Comparison of ENCODE assay signal across 18 mouse cellular contexts in the genomic region with DNA sequence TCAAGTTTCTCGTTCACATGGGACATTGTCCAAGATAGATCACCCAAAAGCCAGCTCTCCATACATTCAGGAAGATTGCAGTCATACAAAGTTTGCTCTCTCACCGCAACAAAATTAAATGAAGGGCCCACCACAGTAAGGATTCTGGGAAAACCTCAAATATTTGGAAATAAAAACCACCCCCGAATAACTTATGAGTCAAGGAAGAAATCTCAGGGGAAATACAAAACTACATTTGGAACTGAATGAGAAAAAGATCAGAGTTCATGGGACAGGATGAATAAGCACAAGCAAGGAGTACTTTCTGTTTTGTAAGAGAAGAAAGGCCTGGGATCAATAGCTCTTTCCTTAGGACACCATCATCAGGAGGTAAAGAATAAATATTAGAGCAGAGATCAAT.
"Had no signal": no experiment of that assay in that cellular context is flagged by ENCODE, and none has a peak within 500 bp of the region (broad histone marks: within the 10 kb centered on the region; RNA-seq: fewer than 3 reads in every experiment).

No protein-coding gene starts in this region.

- DNase-seq: liver, postnatal 0 days; lung, adult 2 months; lung, postnatal 10 days; lung, postnatal 4 days; midbrain, embryonic 14.5 days; retina, postnatal 1 day; right cerebral cortex, adult 18-20 months; right cerebral cortex, postnatal 25 days; right cerebral cortex, postnatal 4 days; spleen, adult 18-20 months; thymus, adult 18-20 months; thymus, postnatal 25 days; thymus, postnatal 4 days had no signal

- ATAC-seq: liver, postnatal 0 days; midbrain, embryonic 16.5 days had no signal

- H3K4me2 ChIP-seq: lung, embryonic 15.5 days; midbrain, embryonic 12.5 days; neural tube, embryonic 12.5 days had no signal

- H3K4me1 ChIP-seq: lung, embryonic 15.5 days; midbrain, embryonic 10.5 days; midbrain, embryonic 12.5 days; neural tube, embryonic 12.5 days had no signal

- H3K27me3 ChIP-seq: lung, embryonic 15.5 days; midbrain, embryonic 12.5 days; neural tube, embryonic 12.5 days had no signal

- H3K9ac ChIP-seq: liver, postnatal 0 days; lung, embryonic 15.5 days; midbrain, embryonic 12.5 days; neural tube, embryonic 12.5 days had no signal

- H3K27ac ChIP-seq: lung, embryonic 15.5 days; midbrain, embryonic 10.5 days; midbrain, embryonic 12.5 days; neural tube, embryonic 12.5 days had no signal

- H3K4me3 ChIP-seq: lung, embryonic 15.5 days; midbrain, embryonic 10.5 days; midbrain, embryonic 12.5 days; neural tube, embryonic 12.5 days had no signal

- H3K9me3 ChIP-seq: lung, embryonic 15.5 days; midbrain, embryonic 10.5 days; midbrain, embryonic 12.5 days; neural tube, embryonic 12.5 days had no signal

- H3K36me3 ChIP-seq: lung, embryonic 15.5 days; midbrain, embryonic 10.5 days; midbrain, embryonic 12.5 days; neural tube, embryonic 12.5 days had no signal
